Mouse (Mus musculus): Measurements from ENCODE around the gene Adamts9.

The Adamts9 gene

DNA sequence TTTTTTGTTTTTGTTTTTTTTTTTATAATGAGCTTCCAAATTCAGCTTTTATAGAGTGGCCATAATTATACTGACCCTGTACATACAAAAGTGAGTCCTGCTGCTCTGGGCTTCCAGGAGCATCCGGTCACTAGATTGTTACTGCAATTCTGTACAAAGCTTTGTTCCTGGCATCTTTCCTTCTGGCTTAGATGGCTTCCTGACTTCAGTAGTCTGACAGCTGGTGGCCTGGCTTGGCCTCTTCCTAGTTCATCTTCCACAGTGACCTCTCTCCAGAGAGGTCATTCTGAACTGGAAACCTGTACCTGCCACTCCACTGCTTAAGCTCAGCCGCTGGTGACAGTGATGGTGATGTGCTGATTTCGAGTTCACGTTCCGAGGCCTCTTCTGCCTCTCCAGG lies 217.2 kb downstream of the Adamts9 start:
- DNase-seq (ENCODE audit: low spot score in 2 of 2) = no peak

DNA sequence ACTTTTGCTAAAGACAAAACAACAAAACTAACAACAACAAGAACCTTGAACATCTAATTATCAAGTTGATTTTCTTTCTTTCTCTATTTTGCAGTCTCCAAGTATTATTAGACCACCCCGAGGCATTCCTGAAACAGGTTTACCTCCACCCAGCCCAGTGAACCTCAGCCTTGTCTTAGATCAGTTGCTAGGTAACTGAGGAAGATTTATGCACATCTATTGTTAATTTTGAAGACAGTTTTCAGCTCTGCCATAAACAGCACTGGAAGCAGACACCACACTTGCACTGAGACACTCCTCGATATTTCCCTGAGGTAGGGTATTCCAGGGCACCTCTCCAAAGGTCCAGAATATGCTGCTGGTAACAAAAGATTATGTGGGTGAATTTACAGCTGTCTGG lies 218.9 kb downstream of the Adamts9 start:
- no peak for DNase-seq (ENCODE audit: low spot score in 2 of 2)
